Mouse (Mus musculus) lung, postnatal 0 days (tissue): ENCODE data around the gene Lrig2.

Experiments used
- CTCF ChIP-seq: IDR thresholded peaks from 2 replicates; pipeline ENCODE4 v1.5.1; 2016; ENCODE audit warnings: antibody characterized with exemption, mild to moderate bottlenecking
- EP300 ChIP-seq: IDR thresholded peaks from 2 replicates; pipeline ENCODE4 v1.6.1; 2016; ENCODE audit warnings: antibody characterized with exemption, mild to moderate bottlenecking, control low read depth

- TF ChIP-seq CTCF, result no peak
- TF ChIP-seq EP300, result no peak
Observed at GRCm38 (mm10) chr3:104540480-104541138, 28.9 kb upstream of the Lrig2 start.
